Mouse (Mus musculus) erythroblast, embryonic 14.5 days (primary cell): Measurements from ENCODE around the gene 2210011C24Rik. TPM values are rescaled to one million over a fixed set of nuclear protein-coding genes. Genes with fewer than 3 reads are reported as not detected.

Source experiments
- H3K27me3 ChIP-seq: 2 replicates; pipeline ENCODE4 v1.6.1; 2012; ENCODE audit warnings: inconsistent platforms; ENCODE audit not compliant: control insufficient read depth
- H3K36me3 ChIP-seq: 2 replicates; pipeline ENCODE4 v1.6.1; 2012; ENCODE audit warnings: mild to moderate bottlenecking, inconsistent platforms; ENCODE audit not compliant: control insufficient read depth
- H3K4me1 ChIP-seq: 2 replicates; pipeline ENCODE4 v1.6.1; 2012; ENCODE audit warnings: inconsistent platforms; ENCODE audit not compliant: control insufficient read depth
- H3K4me3 ChIP-seq: replicated peaks from 2 replicates; pipeline ENCODE3; 2012; ENCODE audit warnings: moderate library complexity, mild to moderate bottlenecking, inconsistent platforms
- H3K9me3 ChIP-seq: 2 replicates; pipeline ENCODE4 v1.6.1; 2012; ENCODE audit warnings: low read length, inconsistent platforms, mixed read lengths; ENCODE audit not compliant: control insufficient read depth
- GATA1 ChIP-seq: IDR thresholded peaks from 2 replicates; pipeline ENCODE4 v1.6.1; 2012; ENCODE audit warnings: low read length, inconsistent platforms, mixed read lengths
- TAL1 ChIP-seq: IDR thresholded peaks from 3 replicates; pipeline ENCODE4 v1.6.1; 2012; ENCODE audit warnings: low read length, inconsistent platforms, mixed read lengths
- polyA plus RNA-seq: library from polyadenylated mRNA; stranded (reverse); fragments of >175 nt; gene quantifications from 2 replicates; pipeline ENCODE4 v1.2.3, GENCODE M21; 2012

Gene 2210011C24Rik
- polyA plus RNA-seq, 1 experiment, result not detected

- Histone ChIP-seq H3K4me3 (no peak overlapping the region), H3K27me3 (peaks cover 79% of the 10 kb centered on the region), H3K9me3 (no peaks in the 10 kb centered on the region), H3K4me1 (peaks cover 9% of the 10 kb centered on the region), H3K36me3 (no peaks in the 10 kb centered on the region)
- no peak for TF ChIP-seq TAL1
- no peak for TF ChIP-seq GATA1
Measured at GRCm38 (mm10) chr8:84023631-84024030, 11.7 kb upstream of the 2210011C24Rik start.

DNA sequence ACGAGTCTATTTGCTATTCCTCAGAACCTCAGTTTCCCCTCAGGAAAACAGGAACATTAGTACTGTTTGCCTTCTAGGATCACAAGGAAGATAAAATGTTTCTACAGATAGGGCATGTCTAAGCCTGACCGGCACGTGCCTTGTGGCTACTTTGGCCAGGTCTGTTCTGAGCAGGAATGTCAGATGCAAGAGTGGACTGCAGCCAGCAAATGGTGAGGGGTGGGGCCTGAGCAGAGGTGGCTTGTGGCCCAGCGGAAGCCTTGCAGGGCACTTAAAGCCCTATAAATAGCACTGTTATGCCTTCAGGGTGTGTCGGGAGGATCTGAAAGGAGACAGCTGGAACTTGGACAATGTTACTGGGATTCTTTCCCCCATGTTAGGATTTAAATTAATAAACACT, 11.1 kb upstream of the 2210011C24Rik start:
- H3K4me1 ChIP-seq, result peaks cover 9% of the 10 kb centered on the region
- H3K36me3 ChIP-seq, result no peaks in the 10 kb centered on the region
- no peak for TF ChIP-seq TAL1
- TF ChIP-seq GATA1, result no peak
- no peak overlapping the region for H3K4me3 ChIP-seq
- H3K9me3 ChIP-seq, result no peaks in the 10 kb centered on the region
- H3K27me3 ChIP-seq, result peaks cover 73% of the 10 kb centered on the region

GRCm38 (mm10) chr8:84021569-84021968, 9.6 kb upstream of the 2210011C24Rik start:
- peaks cover 58% of the 10 kb centered on the region for H3K27me3 ChIP-seq
- H3K4me3 ChIP-seq, result no peak overlapping the region
- H3K9me3 ChIP-seq, result no peaks in the 10 kb centered on the region
- H3K4me1 ChIP-seq, result peaks cover 9% of the 10 kb centered on the region
- no peaks in the 10 kb centered on the region for H3K36me3 ChIP-seq
- TF ChIP-seq GATA1, result no peak
- no peak for TF ChIP-seq TAL1

GRCm38 (mm10) chr8:84021096-84021495, 9.1 kb upstream of the 2210011C24Rik start, which contains the start of gene Palm3:
Gene Palm3 (plus strand): TSS chr8:84021471.
- H3K4me3 ChIP-seq, result no peak within 1 kb of the TSS
- 0 out of 2 replicates have a peak, but pooled peaks cover under 1% of the 10 kb centered on the region for H3K9me3 ChIP-seq
- H3K36me3 ChIP-seq, result no peaks in the 10 kb centered on the region
- peaks cover 5% of the 10 kb centered on the region for H3K4me1 ChIP-seq
- H3K27me3 ChIP-seq, result peaks cover 53% of the 10 kb centered on the region
- TF ChIP-seq TAL1, result no peak
- no peak for TF ChIP-seq GATA1

DNA sequence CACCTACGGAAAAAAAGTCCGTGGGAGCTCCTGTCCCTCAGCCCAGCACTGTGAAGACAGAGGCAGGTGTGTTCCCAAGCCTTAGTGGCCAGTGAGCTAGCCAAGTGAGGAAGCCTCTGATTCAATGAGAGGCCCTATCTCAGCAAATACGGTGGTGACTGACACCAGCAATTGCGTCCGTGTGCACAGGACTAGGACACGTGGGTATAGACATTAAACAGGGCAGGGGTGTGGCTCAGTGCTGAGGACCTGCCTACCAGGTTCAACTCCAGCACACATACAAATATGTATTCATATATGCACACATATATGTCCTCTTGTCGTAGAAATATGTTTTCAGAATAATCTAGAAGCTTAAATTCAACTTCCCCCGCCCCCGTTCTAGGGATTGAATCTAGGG, 7.8 kb upstream of the 2210011C24Rik start:
- Histone ChIP-seq H3K4me1 (no peaks in the 10 kb centered on the region), H3K4me3 (no peak overlapping the region), H3K27me3 (peaks cover 42% of the 10 kb centered on the region), H3K36me3 (no peaks in the 10 kb centered on the region), H3K9me3 (peaks cover 4% of the 10 kb centered on the region; the same call in 1 of the 2 replicates)
- TF ChIP-seq GATA1, result no peak
- TF ChIP-seq TAL1, result no peak

DNA sequence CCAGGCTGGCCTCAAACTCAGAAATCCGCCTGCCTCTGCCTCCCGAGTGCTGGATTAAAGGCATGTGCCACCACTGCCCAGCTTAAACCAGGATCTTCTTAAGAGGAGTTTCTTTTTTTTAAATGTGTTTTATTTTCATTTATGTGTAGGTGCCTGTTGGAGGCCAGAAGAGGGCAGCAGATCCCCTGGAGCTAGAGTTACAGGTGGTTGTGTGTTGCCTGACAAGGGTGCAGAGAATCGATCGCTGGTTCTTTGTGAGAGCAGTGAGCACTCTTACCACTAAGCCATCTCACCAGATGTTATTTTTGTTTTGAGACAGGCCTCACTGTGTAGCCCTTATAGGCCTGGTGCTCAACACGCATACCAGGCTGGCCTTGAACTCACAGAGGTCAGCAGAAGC, 3.9 kb upstream of the 2210011C24Rik start:
- peaks cover 13% of the 10 kb centered on the region for H3K4me1 ChIP-seq
- no peaks in the 10 kb centered on the region for H3K36me3 ChIP-seq
- H3K9me3 ChIP-seq, result peaks cover 22% of the 10 kb centered on the region; the same call in 1 of the 2 replicates
- no peak overlapping the region for H3K4me3 ChIP-seq
- TF ChIP-seq GATA1, result no peak
- no peak for TF ChIP-seq TAL1
- H3K27me3 ChIP-seq, result peaks cover 48% of the 10 kb centered on the region

GRCm38 (mm10) chr8:84012499-84013165, 661 bp upstream of the 2210011C24Rik start:
- Histone ChIP-seq H3K27me3 (peaks cover 64% of the 10 kb centered on the region), H3K4me3 (no peak overlapping the region)

DNA sequence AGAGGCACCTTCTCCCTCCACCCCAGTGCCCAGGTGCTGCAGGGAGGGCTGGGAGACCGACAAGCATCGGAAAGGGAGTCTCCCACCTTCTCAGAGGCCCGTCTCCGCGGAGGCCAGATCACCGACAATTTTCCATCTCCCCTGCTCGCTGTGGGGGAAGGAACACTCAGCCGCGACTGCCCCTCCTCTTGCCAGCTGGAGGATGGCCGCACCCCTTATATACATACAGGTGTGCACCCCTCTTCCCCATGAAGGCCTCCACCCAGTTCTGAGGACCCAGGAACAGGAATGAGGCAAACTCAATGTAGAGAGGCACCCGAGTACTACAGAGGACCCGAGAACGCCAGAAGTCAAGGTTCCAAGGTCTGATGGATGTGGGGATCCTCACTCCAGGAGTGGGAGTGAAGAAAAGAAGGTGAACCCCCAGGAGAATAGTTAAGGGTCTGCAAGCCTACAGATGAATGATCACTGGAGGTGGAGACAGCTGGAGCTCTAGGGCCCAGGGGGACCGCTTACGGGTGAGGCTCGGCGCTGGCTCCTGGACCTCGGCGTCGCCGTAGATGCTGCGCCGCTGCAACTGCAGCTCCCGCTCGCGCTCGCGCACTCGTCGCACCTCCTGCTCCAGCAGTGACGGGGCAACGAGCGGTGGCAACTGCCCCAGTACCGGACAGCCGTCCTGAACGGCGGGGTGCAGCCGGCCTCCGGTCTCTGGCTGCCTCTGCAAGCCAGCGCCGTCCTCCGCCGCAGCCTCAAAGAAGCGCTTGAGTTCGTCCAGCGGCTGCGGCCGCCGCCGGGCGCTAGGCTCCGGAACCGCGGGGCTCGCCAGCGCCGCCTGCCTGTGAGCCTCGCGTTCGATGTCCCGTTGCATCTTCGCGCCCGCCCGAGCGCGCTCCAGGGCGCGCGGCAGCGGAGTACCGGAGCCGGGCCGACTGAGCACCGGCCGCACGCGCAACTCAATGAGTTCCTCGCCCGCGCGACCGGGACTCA, 1.1 kb downstream of the 2210011C24Rik start:
- peaks cover 24% of the 10 kb centered on the region; the same call in 1 of the 2 replicates for H3K9me3 ChIP-seq
- peaks cover 17% of the 10 kb centered on the region for H3K4me1 ChIP-seq
- no peak for TF ChIP-seq TAL1
- TF ChIP-seq GATA1, result no peak
- H3K27me3 ChIP-seq, result peaks cover 64% of the 10 kb centered on the region
- no peaks in the 10 kb centered on the region; the same call in 1 of the 2 replicates for H3K36me3 ChIP-seq
- H3K4me3 ChIP-seq, result peak overlapping the region; percentile 29

More at GRCm38 (mm10) chr8:84012499-84013165, 661 bp upstream of the 2210011C24Rik start:
- Histone ChIP-seq H3K36me3 (no peaks in the 10 kb centered on the region), H3K9me3 (peaks cover 26% of the 10 kb centered on the region; the same call in 1 of the 2 replicates), H3K4me1 (peaks cover 17% of the 10 kb centered on the region)
- no peak for TF ChIP-seq GATA1
- TF ChIP-seq TAL1, result no peak

DNA sequence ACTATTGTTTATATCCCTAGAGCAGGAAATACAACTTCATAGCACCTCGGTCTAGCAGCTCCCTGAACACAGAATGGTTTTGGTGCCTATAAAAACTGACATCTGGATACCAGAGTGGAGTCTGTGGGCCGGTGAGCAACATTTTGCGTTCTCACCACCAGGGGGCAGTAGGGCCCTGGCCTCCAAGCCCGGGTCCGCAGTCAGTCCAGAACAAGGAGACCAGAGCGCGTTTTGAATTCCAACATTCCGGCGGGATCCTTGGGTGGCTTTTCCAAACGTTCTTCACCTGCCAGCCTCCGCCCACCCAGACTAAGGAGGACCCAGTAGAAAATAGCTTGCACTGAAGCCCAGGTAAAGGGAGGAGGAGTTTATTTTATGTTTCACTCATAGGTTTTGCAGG, 2.1 kb downstream of the 2210011C24Rik start:
- H3K4me3 ChIP-seq, result no peak overlapping the region
- H3K9me3 ChIP-seq, result peaks cover 22% of the 10 kb centered on the region; the same call in 1 of the 2 replicates
- peaks cover 23% of the 10 kb centered on the region for H3K4me1 ChIP-seq
- peaks cover 63% of the 10 kb centered on the region for H3K27me3 ChIP-seq
- TF ChIP-seq TAL1 (no peak), GATA1 (no peak)
- no peaks in the 10 kb centered on the region; the same call in 1 of the 2 replicates for H3K36me3 ChIP-seq
